Mouse (Mus musculus) cerebellum, adult (tissue): ENCODE results near the gene Gm17660.

Experiments used
- ATAC-seq: cut with Nextera tagmentation; 2 replicates; pipeline ENCODE4 v1.9.2; 2017; ENCODE audit warnings: mild to moderate bottlenecking, moderate library complexity, mixed read lengths; ENCODE audit not compliant: insufficient number of reproducible peaks, low FRiP score, low TSS enrichment

Gene Gm17660

DNA sequence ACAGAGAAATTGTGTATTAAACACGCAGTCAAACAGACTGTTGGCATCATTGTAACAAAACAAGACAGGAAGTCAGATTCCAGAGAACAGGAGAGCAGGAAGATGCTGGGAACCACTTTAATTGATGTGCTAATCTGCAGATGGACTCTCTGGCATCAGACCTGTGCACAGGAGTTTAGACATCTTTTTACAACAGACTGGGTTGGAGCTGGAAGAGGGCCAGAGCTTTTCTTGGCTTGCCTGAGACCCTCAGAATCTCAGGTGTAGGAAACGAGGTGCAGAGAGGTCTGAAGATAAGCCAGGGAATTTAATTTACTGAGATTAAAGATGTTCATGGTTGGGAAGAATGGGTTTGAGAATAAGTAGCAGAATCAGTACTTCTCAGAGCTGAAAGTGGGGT, 12.3 kb upstream of the Gm17660 start:
- ATAC-seq = no peak

DNA sequence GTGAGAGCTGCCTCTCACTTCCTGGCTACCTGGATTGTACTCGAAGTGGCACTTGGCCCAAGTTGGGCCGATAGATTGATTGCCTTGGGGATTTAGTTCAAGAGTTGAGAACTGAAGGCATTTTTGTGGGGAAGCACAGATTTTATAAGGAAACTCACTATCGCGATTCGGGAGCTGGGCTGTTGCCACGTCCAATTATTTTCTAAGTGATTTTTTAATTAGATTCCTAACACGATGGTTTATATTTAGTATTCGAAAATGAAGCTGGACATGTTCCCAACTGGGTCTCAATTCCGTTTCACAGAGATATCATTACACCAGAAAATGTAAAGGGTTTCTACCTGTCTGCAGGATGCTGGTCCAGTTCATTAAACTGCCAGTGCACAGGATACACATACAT, 8.0 kb upstream of the Gm17660 start:
- no peak for ATAC-seq

DNA sequence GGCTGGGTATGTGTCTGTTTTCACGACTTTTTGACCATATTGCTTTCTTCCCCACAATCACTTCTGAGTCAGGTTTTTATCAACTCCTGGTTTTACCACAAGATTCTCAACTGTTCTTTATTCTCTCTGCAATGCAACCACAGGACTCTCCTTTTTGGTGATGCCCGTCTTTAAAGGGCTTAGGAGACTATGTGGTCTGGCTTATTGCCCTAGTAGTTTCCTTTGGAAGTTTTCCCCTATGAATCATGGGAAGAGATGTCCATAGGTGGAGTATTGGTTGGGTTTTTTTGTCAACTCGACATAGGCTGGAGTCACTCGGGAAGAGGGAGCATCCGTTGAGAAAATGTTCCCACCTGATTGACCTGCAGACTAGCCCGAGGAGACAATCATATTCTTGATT, 3.3 kb upstream of the Gm17660 start:
- ATAC-seq = no peak

DNA sequence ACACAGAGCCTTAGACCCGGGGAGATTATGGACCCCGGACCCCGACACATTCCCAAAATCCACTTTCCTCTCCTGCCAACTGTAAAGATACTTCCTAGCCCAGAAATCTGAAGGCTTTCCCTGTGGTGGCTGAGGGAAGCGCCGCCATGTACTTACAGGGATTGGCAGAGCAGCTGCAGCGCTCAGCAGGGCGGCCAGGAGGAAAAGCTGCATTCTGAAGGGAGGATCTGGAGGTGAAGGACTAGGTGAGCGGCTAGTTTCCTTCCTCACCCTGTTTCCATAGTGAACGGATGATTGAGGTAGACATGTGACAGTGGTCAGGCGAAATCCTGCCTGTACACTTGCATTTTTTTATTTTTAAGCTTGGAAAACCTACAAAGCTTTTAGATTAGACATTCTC, 1.0 kb downstream of the Gm17660 start:
- ATAC-seq = no peak

DNA sequence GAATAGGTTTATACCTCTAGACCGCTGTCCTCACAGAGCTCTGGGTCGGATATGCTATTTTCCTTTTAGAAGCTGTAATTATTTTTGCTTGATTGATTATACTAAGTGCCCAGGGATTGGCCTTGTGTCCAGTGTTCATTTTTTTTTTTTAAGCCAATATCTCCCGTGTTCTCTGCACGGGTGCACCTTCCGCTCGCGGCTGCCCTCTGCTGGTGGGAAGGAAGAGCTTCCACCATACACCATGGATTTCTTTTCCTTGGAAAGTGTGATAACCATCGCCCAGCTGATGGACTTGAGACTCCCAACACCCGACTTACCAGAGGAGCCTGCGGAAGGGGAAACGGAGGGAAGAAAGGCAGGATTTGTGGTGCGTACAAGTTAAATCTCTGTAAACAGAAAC, 3.0 kb downstream of the Gm17660 start:
- peak; percentile 56; the same call in 1 of the 2 replicates for ATAC-seq

DNA sequence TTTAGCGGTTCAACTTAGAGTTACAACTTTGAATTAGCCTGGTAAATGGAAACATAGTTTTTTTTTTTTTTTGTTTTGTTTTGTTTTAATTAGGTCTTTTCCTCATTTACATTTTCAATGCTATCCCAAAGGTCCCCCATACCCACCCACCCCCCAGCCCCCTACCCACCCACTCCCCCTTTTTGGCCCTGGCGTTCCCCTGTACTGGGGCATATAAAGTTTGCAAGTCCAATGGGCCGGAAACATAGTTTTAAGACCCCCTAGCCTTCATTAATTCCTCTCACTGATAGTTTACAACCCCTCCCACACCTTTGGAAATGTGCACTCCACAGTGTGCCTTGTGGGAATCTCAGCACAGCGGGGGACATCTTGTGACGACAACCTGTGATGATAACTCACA, 3.8 kb downstream of the Gm17660 start:
- ATAC-seq = no peak

DNA sequence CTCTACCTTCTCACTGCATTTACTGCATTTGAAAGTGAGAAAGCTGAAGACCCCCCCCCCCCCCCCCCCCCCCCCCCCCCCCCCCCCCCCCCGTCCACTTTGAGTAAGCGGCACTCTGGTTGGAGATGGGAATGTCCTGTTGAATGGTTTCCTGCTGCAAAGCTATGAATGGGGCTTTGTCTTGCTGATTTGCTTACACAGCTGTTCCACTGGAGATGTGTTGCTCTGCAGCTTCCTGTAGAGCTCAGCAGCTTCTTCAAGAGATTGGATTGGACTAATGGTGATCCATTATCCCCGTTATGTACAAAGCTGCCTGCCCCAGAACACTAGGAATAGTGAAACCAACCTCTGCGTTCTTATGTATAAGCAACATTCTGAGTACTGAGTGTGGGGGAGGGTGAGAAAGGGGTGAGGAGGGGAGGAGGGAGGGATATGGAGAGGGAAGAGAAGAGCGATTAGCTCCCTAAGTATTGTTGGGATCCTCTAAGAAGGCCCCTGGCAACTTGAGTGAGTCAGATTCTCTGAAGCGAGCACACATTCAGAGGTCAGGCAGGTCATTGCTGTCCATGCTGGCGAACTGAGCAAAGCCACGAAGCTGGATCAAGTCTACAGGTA, 5.0 kb downstream of the Gm17660 start:
- no peak for ATAC-seq

DNA sequence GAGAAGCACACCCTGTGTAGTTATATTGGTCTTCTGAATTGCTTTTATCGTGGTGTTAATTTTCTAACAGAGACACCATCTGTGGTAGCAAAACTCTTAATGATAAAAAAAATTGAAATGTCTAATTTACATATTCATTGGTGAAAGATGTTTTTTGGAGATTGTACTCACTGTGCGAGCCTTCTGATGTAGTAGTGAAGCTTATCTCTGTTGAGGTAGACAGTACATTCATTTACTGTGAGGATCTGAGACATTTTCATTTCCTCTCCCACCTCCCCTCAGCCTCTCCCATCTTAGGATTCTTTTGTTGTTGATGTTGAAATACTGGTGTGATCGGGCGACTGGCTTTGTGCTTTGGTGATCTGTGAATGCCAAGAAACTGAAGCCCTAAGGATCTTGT, 6.4 kb downstream of the Gm17660 start:
- ATAC-seq = no peak

DNA sequence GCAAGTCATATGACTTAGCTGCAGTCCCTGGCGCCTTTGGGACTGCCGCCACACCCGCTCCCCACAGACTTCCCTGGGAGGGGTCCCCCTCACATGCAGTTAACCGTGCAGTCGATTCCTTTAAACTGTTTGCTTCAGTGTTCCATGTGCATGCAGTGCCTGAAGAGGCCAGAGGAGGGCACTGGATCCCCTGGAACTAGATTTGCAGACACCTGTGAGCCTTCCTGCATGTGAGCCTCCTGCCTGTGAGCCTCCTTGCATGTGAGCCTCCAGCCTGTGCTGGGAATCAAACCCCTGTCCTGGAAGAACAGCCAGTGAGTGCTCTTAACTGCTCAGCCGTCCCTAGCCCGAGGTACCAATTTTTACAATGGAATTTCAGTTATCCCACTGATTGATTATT, 8.7 kb downstream of the Gm17660 start:
- no peak for ATAC-seq

DNA sequence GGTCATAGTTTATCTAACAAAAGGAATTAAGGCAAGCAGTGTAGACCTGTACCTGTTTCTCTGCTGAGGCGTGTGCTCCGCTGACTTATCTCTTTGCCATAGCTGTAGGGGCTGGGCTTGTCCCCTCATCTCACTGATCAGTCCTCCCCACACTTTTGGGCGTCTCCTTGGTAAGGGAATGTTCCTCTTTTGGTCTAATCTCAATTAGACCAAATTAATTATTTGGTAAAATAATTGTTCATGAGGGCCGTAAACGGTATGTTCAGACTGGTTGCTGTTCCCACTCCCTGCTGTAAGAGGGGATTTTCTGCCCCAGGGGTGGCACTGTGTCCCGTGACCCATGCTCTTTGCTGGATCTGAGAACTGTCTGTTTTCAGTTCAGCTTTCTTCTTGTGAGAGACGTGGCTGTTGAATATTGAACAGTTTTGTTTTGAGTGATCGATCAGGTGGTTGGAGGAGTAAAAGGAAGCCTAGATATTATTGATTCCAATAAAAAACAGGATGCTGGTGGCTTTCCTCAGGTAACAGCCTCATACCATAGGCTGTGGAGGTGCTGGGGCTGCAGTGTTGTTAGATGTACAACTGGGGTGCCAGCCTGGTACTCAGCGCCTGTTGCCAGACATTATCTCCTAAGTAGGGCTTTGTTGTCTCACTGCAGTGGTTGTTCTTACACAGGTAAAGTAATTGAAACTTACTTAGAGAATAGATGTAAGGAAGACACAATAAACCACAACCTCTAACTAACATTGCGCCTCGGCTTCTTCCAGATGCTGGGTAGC, 14.4 kb downstream of the Gm17660 start:
- no peak for ATAC-seq

DNA sequence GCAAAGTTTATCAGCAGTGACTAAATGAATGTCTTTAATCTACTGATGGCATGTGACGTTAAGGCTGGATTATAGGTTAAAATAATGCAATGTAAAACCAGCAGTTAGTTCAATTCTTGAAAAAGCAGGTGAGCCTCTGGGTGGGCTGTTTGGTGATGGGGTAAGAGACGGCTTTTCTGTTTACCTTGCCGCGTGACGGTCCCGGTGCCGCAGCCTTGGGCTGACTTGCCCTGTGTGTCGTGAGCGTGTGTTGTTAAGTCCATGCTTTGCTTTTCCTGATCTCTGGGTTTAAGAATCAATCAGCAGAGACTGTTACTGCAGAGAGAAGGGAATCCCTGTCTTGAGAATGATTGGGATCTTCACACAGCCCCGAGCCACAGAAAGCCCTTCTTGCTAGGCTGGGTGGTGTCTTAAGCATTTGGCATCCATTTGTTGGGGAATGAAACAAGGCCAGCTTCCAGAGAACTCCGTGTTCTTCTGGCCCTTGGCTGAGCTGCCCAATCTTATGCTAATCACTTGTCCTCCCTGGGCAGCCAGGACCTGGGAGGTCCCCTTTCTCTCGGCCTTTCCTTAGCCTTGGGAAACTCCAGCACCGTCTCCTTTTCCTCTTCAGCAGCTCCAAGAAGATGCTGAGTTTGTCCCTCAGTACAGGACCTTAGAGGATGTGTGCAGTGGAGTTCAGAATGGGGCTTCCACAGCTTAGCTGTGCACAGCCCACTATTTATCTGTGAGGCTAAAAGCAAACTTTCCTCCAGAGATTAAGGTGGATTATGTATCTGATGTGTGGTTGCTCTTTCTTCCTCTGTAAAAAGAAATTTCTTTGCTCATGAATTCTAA, 15.3 kb downstream of the Gm17660 start:
- no peak for ATAC-seq

DNA sequence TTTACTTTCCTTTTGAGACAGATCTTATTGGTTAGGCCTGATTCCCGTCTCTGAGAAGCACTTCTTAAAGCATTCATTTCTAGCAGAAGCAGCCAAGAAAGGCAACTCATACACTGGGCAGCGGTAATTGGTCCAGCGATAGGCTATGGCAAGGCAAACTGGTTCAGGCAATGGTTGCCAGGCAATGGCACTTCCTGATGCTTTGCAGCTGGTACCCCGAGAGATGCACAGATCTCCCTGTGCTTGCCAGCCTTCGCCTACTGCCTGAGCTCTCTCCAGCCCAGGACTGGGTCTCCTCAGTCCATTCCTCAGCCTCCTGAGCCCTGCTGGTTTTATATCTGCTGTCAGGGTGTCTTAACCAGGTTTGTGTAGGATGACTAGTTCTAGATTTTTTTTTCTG, 17.0 kb downstream of the Gm17660 start:
- no peak for ATAC-seq

DNA sequence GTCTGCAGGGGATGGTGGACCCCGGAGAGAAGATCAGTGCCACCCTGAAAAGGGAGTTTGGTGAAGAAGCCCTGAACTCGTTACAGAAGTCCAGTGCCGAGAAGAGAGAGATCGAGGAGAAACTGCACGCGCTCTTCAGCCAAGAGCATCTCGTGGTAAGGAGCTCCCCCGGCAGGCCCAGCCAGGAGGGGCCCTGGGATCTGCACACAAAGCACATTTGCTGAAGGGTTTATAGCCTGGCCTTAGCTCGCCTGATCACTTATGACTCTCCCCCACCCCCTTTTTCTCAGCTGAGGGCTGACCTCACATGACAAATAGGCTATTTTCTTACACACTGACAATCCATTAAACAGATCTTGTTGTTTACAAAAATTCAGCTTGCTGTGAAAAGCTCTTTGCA, 17.8 kb downstream of the Gm17660 start:
- no peak for ATAC-seq

DNA sequence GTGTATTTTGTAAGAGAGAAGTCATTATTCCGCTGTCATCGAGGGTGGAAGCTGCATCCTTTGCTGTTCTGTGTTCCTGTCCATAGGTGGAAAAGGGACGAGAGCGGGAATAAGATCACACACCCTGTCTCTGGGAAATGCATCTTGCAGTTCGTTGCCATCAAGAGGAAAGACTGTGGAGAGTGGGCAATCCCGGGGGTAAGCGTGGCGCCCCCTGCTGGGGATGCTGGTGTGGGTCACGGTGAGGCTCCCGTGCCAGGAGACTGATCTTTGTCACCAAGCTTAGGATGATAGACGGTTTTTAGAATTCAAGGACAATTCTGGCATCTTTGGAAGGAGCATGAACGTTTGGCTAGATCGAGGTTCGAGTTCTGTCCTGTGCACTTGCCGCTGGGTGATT, 19.4 kb downstream of the Gm17660 start:
- ATAC-seq = no peak

DNA sequence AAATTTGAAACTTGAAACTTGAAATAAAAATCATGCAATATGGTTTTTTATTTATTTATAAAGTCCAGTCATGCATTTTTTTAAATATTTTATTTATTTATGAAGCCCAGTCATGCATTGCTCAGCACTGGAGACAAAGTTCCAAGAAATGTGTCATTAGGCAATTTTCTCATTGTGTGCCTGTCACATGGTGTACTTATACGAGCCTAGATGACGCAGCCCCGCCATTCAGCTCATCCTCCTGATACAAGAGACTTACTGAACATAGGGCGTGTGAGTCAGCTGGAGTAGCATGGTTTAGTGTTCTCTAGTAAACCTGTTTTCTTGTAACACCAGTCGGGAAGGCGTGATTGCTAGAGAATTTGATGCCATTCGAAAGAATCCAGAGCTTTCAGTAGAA, 21.1 kb downstream of the Gm17660 start:
- no peak for ATAC-seq

DNA sequence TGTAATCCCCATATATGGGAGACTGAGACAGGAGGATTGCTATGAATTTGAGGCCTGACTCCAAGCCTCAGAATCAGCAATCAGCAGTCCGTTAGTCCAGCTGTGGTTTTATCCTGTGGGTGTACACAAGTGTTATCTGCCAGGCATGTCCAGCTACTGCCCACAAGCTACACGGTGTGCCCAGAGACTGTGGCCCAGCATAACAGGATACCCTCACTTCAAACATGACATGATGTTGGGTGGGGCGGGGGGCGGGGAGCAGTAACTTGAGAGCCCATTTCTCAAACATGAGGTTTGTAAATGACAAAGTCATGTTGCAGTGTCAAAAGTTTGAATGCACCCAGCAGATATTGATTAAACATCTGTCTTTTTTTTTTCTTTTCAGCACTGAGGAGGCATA, 21.6 kb downstream of the Gm17660 start:
- ATAC-seq = no peak

DNA sequence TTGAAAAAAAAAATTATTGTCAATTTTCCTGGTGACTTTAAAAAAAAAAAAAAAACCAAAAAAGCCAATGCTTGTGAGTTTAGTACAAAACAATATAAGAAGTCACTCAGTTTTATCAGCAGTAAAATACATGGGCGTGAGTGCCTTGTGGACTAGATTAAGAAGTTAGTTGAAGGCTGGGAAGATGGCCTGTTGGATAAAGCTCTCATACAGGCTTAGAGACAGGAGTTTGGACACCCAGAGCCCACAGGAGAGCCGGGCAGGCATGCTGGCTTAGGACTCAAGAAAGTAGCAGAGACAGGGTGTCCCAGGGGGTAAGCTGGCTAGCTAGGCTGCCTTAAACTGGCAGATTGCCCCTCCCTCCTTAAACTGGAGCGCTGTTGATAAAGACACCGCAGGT, 22.5 kb downstream of the Gm17660 start:
- no peak for ATAC-seq

DNA sequence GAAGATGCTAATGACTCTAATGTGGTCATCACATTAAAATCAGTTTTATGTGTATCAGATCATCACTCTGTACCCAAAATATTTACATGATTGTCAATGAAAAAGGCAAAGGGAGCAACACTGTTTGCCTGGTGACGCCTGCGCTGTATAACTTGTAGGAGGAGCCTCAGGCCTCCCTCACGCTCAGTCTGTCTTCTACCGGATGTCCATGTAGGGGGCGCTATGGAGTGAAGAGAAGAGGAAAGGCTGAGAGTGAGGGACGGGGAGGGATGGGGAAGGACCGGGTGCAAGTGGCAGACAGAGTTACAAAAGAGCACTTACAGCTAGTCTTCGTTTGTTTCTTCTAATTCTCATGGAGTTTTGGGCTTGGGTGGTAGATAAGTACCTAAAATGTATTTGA, 24.5 kb downstream of the Gm17660 start:
- ATAC-seq = no peak

DNA sequence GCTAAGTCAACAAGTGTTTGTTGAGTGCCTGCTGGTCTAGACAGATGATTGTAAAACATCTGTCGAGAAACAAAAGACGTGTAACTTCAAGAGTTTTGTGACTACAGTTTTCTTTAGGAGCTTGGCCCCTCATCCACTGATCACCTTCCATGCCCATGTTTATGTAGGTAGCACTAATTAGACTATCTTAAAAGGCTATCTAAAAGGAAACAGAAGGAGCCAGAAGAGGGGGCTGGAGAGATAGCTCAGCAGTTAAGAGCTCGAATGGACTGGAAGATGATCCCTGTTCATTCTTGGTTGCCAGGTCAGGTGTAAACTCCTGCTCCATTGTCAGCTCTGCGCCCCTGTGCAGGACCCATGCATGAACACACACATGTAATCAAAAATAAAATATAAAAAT, 29.3 kb downstream of the Gm17660 start:
- ATAC-seq = no peak

DNA sequence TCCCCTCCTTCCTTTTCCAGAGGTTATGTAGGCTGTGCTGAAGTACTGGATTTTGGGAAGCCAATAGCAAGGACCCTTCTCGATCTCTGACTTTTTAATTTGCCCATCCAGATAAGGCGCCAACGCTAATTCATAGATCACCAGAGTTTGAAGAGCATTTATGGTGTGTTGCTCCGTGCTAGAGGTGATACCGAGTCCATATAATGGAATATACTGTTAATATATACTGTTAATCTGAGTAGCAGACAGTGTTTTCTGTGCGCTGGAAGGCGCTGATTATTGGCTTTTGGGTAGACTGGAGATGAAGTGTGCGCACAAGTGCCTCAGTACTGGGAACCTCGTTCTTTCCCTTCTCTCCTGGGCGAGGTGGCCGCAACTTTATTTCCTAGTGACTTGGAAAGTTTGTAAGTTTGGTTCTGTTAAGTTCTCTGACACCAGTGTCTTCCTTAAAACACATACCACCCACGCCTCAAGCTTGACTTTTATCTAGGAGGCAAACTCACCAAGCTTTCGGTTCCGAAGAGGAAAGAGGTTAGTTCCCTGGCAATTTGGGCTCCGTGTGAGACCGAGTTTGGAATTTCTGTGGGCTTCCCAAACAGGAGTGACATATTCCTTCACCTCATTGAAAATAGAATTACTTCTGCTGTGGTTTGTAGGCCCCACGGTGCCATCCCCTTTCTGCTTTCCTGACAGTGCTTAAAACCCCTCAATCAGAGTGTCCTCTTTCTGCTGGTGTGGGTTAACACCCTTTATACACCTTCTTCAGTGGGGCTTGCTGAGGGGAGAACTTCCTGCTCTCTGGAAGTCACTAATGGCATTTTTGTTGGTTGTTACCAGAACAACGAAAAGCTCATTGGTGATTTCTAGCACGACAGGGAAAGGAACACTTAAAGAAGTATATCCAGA, 30.0 kb downstream of the Gm17660 start:
- ATAC-seq = no peak; the same call in 1 of the 2 replicates
